Mouse (Mus musculus) myocyte (in vitro differentiated cells): Measurements from ENCODE around the gene Tnks1bp1. TPM values are rescaled to one million over a fixed set of nuclear protein-coding genes. Genes with fewer than 3 reads are reported as not detected.

ENCODE experiments used
- H3K27me3 ChIP-seq: one replicate; pipeline ENCODE4 v1.6.1; 2011; ENCODE audit not compliant: control insufficient read depth, insufficient read depth, insufficient read length
- H3K36me3 ChIP-seq: one replicate; pipeline ENCODE4 v1.6.1; 2011; ENCODE audit not compliant: control insufficient read depth, insufficient read depth
- H3K4me2 ChIP-seq: one replicate; pipeline ENCODE4 v1.6.1; 2011; ENCODE audit warnings: low read depth, control low read depth
- H3K4me3 ChIP-seq: one replicate; pipeline ENCODE4 v1.5.1; 2011; ENCODE audit warnings: mild to moderate bottlenecking, control low read depth, moderate library complexity
- H3K79me2 ChIP-seq: one replicate; pipeline ENCODE4 v1.6.1; 2011; ENCODE audit not compliant: control insufficient read depth, insufficient read depth
- H3ac ChIP-seq: one replicate; pipeline ENCODE4 v1.6.1; 2011; ENCODE audit not compliant: control insufficient read depth, insufficient read length
- CEBPB ChIP-seq: IDR thresholded peaks from 2 replicates; pipeline ENCODE4 v1.6.1; 2011; ENCODE audit warnings: mild to moderate bottlenecking, moderate library complexity; ENCODE audit not compliant: poor library complexity, insufficient read depth, severe bottlenecking
- E2F4 ChIP-seq: IDR thresholded peaks from one replicate; pipeline ENCODE4 v1.6.1; 2011; ENCODE audit warnings: mild to moderate bottlenecking, control low read depth, moderate library complexity; ENCODE audit not compliant: insufficient read depth
- MAX ChIP-seq: IDR thresholded peaks from one replicate; pipeline ENCODE4 v1.6.1; 2011; ENCODE audit warnings: low read depth, mild to moderate bottlenecking, control low read depth
- MYOD1 ChIP-seq, 3 experiments: IDR thresholded peaks; one replicate each; pipeline ENCODE4 v1.6.1; 2011; ENCODE audit warnings: control low read depth in 2 of 3, low read depth in 2 of 3, mild to moderate bottlenecking in 2 of 3, moderate library complexity in 1 of 3; ENCODE audit not compliant: insufficient read length in 2 of 3, control insufficient read depth in 1 of 3
- MYOG ChIP-seq, 3 experiments: IDR thresholded peaks; one replicate each; pipeline ENCODE4 v1.6.1; 2011; ENCODE audit warnings: control low read depth in 2 of 3, low read depth in 2 of 3, mild to moderate bottlenecking in 2 of 3; ENCODE audit not compliant: insufficient read length in 2 of 3, control insufficient read depth in 1 of 3, insufficient read depth in 1 of 3
- POLR2A ChIP-seq: IDR thresholded peaks from one replicate; pipeline ENCODE4 v1.6.1; 2011; ENCODE audit warnings: low read depth, mild to moderate bottlenecking, control low read depth, moderate library complexity; ENCODE audit not compliant: insufficient read length
- POLR2AphosphoS2 ChIP-seq: IDR thresholded peaks from one replicate; pipeline ENCODE4 v1.6.1; 2011; ENCODE audit warnings: low read depth, control low read depth; ENCODE audit not compliant: insufficient read length
- REST ChIP-seq: IDR thresholded peaks from one replicate; pipeline ENCODE4 v1.6.1; 2011; ENCODE audit warnings: mild to moderate bottlenecking, control low read depth, moderate library complexity; ENCODE audit not compliant: insufficient read depth, insufficient read length
- SRF ChIP-seq: IDR thresholded peaks from one replicate; pipeline ENCODE4 v1.6.1; 2011; ENCODE audit warnings: low read depth; ENCODE audit not compliant: control insufficient read depth, insufficient read length
- TCF12 ChIP-seq: IDR thresholded peaks from one replicate; pipeline ENCODE4 v1.6.1; 2011; ENCODE audit warnings: mild to moderate bottlenecking, control low read depth; ENCODE audit not compliant: poor library complexity, insufficient read depth, severe bottlenecking
- TCF3 ChIP-seq: IDR thresholded peaks from one replicate; pipeline ENCODE4 v1.6.1; 2011; ENCODE audit warnings: low read depth, control low read depth; ENCODE audit not compliant: insufficient read length
- USF1 ChIP-seq: IDR thresholded peaks from one replicate; pipeline ENCODE4 v1.6.1; 2011; ENCODE audit warnings: low read depth, mild to moderate bottlenecking, control low read depth, moderate library complexity
- polyA plus RNA-seq: library from polyadenylated mRNA; unstranded; fragments of >200 nt; fragmentation: generic; extraction: Trizol; gene quantifications from one replicate; pipeline ENCODE4 v1.2.1, GENCODE M21; 2012; ENCODE audit warnings: missing spikeins

The Tnks1bp1 gene
- polyA plus RNA-seq, 1 experiment, result 84.0 TPM

DNA sequence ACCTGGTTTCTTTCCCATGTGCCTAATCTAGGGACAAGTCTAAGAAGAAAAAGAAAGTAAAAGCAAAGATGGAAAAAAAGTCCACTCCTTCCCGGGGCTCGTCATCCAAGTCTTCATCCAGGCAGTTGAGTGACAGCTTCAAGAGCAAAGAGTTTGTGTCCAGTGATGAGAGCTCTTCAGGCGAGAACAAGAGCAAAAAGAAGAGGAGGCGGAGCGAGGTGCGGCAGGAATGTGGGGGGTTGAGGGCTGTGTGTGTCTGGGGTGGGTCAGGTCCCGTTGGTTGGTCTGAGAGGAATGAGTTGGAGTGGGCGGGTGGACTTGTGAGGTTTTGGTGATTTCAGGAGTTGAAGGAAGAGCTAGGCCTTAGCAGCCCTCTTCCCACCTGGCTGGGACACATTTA is 1.6 kb upstream of the Tnks1bp1 start:
- Histone ChIP-seq H3K79me2 (peaks cover 19% of the 10 kb centered on the region), H3ac (no peak overlapping the region), H3K27me3 (no peaks in the 10 kb centered on the region), H3K36me3 (peaks cover 37% of the 10 kb centered on the region), H3K4me2 (peak overlapping the region; percentile 64), H3K4me3 (peak overlapping the region; percentile 77)
- TF ChIP-seq TCF3 (no peak), MYOG (IDR thresholded peaks at IDR 0.05; ENCODE audit: control insufficient read depth in 1 of 3, insufficient read depth in 1 of 3, insufficient read length in 2 of 3, low read depth in 2 of 3) (no peak), CEBPB (no peak), E2F4 (no peak), SRF (no peak), POLR2A (no peak), MYOD1 (IDR thresholded peaks at IDR 0.05; ENCODE audit: control insufficient read depth in 1 of 3, insufficient read length in 2 of 3, low read depth in 2 of 3) (no peak), POLR2AphosphoS2 (no peak), REST (no peak)

DNA sequence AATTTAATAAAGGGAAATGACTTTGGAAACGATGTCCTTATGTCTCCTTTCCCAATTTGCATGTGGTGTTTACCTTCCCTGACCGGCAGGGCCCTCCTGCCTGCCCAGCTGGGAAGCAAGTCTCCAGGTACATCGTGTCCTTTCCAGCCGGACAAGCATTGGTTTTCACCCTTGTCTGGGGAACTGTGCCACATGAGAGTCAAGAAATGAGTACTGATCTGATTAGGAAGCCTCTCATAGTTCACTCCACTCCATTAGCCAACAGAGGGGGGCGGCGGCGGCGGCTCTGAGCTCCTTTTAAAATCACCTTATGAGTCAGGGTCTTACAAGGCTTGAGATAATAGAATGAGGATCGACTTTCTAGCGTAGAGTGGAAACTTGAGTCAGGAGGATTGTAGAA is 741 bp upstream of the Tnks1bp1 start:
- peak overlapping the region; percentile 64 for H3K4me2 ChIP-seq
- no peak for TF ChIP-seq MYOD1 (IDR thresholded peaks at IDR 0.05; ENCODE audit: control insufficient read depth in 1 of 3, insufficient read length in 2 of 3, low read depth in 2 of 3)
- no peak for TF ChIP-seq SRF
- TF ChIP-seq TCF3, result no peak
- TF ChIP-seq TCF12, result no peak
- no peak for TF ChIP-seq MYOG (IDR thresholded peaks at IDR 0.05; ENCODE audit: control insufficient read depth in 1 of 3, insufficient read depth in 1 of 3, insufficient read length in 2 of 3, low read depth in 2 of 3)
- no peak for TF ChIP-seq E2F4
- no peak for TF ChIP-seq MAX
- no peak for TF ChIP-seq USF1
- TF ChIP-seq POLR2A, result no peak
- H3K79me2 ChIP-seq, result peaks cover 28% of the 10 kb centered on the region
- H3K27me3 ChIP-seq, result no peaks in the 10 kb centered on the region
- no peak overlapping the region for H3ac ChIP-seq
- H3K4me3 ChIP-seq, result peak overlapping the region; percentile 77
- H3K36me3 ChIP-seq, result peaks cover 30% of the 10 kb centered on the region

DNA sequence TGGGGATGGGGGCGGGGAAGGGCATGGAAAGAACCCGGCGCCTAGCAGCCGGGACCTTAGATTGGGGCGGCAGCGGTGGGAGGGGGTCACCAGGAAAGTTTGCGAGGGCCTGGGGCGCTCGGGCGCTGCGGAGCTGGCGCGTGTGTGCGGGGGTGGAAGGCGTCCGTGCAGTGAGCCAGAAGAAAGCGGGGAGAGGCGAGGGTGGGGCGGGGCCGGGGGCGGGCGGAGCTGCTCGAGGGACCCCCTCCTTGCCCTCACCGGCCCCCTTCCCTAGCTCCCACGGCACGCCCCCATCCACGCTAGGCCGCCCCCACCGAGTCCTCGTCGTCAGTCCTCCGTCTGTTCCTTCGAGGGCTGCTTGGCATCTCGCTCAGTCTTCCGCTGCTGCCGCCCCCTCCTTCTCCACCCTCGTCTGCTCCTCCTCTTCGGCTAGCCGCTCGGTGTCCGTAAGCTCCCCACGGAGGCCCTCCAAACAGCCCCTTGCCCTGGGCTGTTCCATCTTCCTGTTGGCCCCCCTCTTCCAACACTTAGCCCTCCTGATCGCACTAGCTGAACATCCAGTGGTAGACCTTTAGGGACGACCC is 438 bp downstream of the Tnks1bp1 start:
- H3K4me2 ChIP-seq, result peak overlapping the region; percentile 89
- no peaks in the 10 kb centered on the region for H3K27me3 ChIP-seq
- TF ChIP-seq MYOG (IDR thresholded peaks at IDR 0.05; ENCODE audit: control insufficient read depth in 1 of 3, insufficient read depth in 1 of 3, insufficient read length in 2 of 3, low read depth in 2 of 3) (no peak), POLR2A (peak; percentile 65), MAX (no peak), USF1 (no peak), TCF12 (no peak), REST (no peak), POLR2AphosphoS2 (peak; percentile 51), MYOD1 (IDR thresholded peaks at IDR 0.05; ENCODE audit: control insufficient read depth in 1 of 3, insufficient read length in 2 of 3, low read depth in 2 of 3) (no peak), CEBPB (no peak), TCF3 (no peak)
- H3ac ChIP-seq, result peak overlapping the region; percentile 71
- H3K36me3 ChIP-seq, result peaks cover 29% of the 10 kb centered on the region
- H3K4me3 ChIP-seq, result peak overlapping the region; percentile 77
- peaks cover 39% of the 10 kb centered on the region for H3K79me2 ChIP-seq

DNA sequence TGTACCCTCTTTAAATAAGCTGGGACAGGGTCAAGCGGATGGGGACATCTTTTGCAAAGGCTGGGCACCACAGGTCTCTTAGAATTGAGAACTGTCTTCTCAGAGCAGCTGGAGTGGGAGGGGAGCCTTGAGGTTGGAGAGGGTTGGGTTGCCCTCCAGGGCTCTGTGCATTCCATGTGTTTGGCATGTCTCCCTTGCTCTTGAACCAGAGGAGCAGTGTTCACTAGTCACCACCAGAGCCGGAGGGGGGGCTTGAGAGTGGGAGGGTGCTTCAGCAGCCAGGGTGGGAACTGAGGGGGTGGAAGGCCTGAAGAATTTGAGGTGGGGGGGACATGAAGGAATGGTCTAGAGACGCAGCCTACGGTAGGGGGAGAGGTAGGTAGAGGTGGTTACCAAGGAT is 1.5 kb downstream of the Tnks1bp1 start:
- peaks cover 49% of the 10 kb centered on the region for H3K79me2 ChIP-seq

DNA sequence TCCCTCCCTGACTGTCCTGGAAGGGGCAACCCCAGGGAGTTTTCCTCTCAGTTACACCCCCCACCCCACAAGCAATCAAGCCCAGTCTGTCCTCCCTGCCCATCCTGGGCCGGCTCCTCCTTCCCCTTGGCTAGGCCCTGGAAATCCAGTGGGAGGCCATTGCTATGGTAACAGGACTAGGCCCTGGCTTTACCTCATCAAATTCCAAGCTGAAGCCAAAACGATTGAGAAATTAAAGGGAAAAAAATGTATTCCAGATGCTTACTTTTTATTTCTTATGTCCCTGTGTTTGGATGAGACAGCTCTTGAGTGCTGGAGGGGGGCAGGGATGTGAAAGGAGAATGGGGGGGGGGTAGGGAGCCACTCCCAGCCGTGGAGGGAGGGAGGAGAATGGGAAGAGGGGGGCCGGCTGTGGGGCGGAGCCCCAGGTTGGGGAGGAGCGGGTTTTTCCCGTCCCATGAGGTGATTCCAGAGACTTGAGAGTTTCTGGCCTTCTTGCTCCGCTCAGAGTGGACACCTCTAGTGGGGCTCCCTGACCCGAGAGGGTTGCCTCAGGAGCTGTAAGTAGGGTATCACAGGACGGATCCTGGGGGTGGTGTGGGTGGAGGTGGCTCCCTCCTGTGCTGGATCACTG is 2.3 kb downstream of the Tnks1bp1 start:
- no peak for TF ChIP-seq REST
- 0 out of 2 replicates have a peak, but pooled peaks have one; percentile 11 for TF ChIP-seq CEBPB
- TF ChIP-seq POLR2A, result peak; percentile 45
- H3K36me3 ChIP-seq, result peaks cover 39% of the 10 kb centered on the region
- H3ac ChIP-seq, result peak overlapping the region; percentile 20
- H3K27me3 ChIP-seq, result no peaks in the 10 kb centered on the region
- H3K4me3 ChIP-seq, result peak overlapping the region; percentile 77
- peak overlapping the region; percentile 89 for H3K4me2 ChIP-seq
- H3K79me2 ChIP-seq, result peaks cover 55% of the 10 kb centered on the region

More for the DNA sequence above, 1.5 kb downstream of the Tnks1bp1 start:
- TF ChIP-seq MYOG (IDR thresholded peaks at IDR 0.05; ENCODE audit: control insufficient read depth in 1 of 3, insufficient read depth in 1 of 3, insufficient read length in 2 of 3, low read depth in 2 of 3) (peak in 1 of 3 experiments; percentile 38), CEBPB (no peak), MYOD1 (IDR thresholded peaks at IDR 0.05; ENCODE audit: control insufficient read depth in 1 of 3, insufficient read length in 2 of 3, low read depth in 2 of 3) (no peak), POLR2AphosphoS2 (no peak), MAX (no peak), USF1 (no peak), REST (no peak), E2F4 (no peak), TCF12 (no peak)
- no peaks in the 10 kb centered on the region for H3K27me3 ChIP-seq
- H3ac ChIP-seq, result no peak overlapping the region
- peaks cover 36% of the 10 kb centered on the region for H3K36me3 ChIP-seq
- peak overlapping the region; percentile 89 for H3K4me2 ChIP-seq
- peak overlapping the region; percentile 77 for H3K4me3 ChIP-seq
